Mouse (Mus musculus): Measurements from ENCODE around the gene Mrpl48.

Gene Mrpl48

GRCm38 (mm10) chr7:100608130-100608741 lies at the start of gene Mrpl48:
TSS of gene Mrpl48 (minus strand) at chr7:100608301.
- DNase-seq = peak; percentile 74

- DNase-seq = no peak
Measured at GRCm38 (mm10) chr7:100656739-100657138, 48.6 kb upstream of the Mrpl48 start.

GRCm38 (mm10) chr7:100654441-100654840 lies 46.3 kb upstream of the Mrpl48 start:
- DNase-seq = no peak

- DNase-seq = no peak
Measured at GRCm38 (mm10) chr7:100653480-100654266, 45.6 kb upstream of the Mrpl48 start.

GRCm38 (mm10) chr7:100651011-100651410 lies 42.9 kb upstream of the Mrpl48 start:
- DNase-seq = no peak

GRCm38 (mm10) chr7:100650421-100650820 lies 42.3 kb upstream of the Mrpl48 start:
- DNase-seq = no peak

- DNase-seq = no peak
Measured at GRCm38 (mm10) chr7:100649826-100650225, 41.7 kb upstream of the Mrpl48 start.

- no peak for DNase-seq
Measured at GRCm38 (mm10) chr7:100649095-100649494, 41.0 kb upstream of the Mrpl48 start.

- peak; percentile 48 for DNase-seq
Measured at GRCm38 (mm10) chr7:100645147-100645546, 37.0 kb upstream of the Mrpl48 start.

GRCm38 (mm10) chr7:100642413-100642812 lies 34.3 kb upstream of the Mrpl48 start:
- no peak for DNase-seq

GRCm38 (mm10) chr7:100637657-100638056 lies 29.6 kb upstream of the Mrpl48 start:
- no peak for DNase-seq

- DNase-seq = no peak
Measured at GRCm38 (mm10) chr7:100624538-100624937, 16.4 kb upstream of the Mrpl48 start.

- DNase-seq = no peak
Measured at GRCm38 (mm10) chr7:100622277-100622676, 14.2 kb upstream of the Mrpl48 start.

GRCm38 (mm10) chr7:100616121-100616857 lies 8.2 kb upstream of the Mrpl48 start:
- DNase-seq = no peak

- no peak for DNase-seq
Measured at GRCm38 (mm10) chr7:100608910-100609309, 809 bp upstream of the Mrpl48 start.

GRCm38 (mm10) chr7:100607214-100608129 lies 629 bp downstream of the Mrpl48 start, which contains the start of gene Rab6a:
TSS of gene Rab6a (plus strand) at chr7:100607410.
- DNase-seq = peak; percentile 96

GRCm38 (mm10) chr7:100600211-100600610 lies 7.9 kb downstream of the Mrpl48 start:
- no peak for DNase-seq

GRCm38 (mm10) chr7:100593349-100593748 lies 14.8 kb downstream of the Mrpl48 start:
- DNase-seq = no peak

GRCm38 (mm10) chr7:100591522-100591852 lies 16.6 kb downstream of the Mrpl48 start:
- no peak for DNase-seq

GRCm38 (mm10) chr7:100590845-100591521 lies 17.1 kb downstream of the Mrpl48 start:
- DNase-seq = peak; percentile 76

- no peak for DNase-seq
Measured at GRCm38 (mm10) chr7:100590504-100590844, 17.6 kb downstream of the Mrpl48 start.

- DNase-seq = no peak
Measured at GRCm38 (mm10) chr7:100589816-100590215, 18.3 kb downstream of the Mrpl48 start.

All from cerebellum, adult 8-10 months (tissue).